Mouse (Mus musculus) C2C12 (cell line): ENCODE measurements around the gene Itpkb.

Experiments
- CEBPB ChIP-seq: IDR thresholded peaks from one replicate; pipeline ENCODE4 v1.6.1; 2011; ENCODE audit warnings: low read depth, mild to moderate bottlenecking, control low read depth, moderate library complexity
- CTCF ChIP-seq: IDR thresholded peaks from one replicate; pipeline ENCODE4 v1.5.1; 2011; ENCODE audit not compliant: control insufficient read depth, insufficient read depth, insufficient read length
- FOSL1 ChIP-seq: IDR thresholded peaks from one replicate; pipeline ENCODE4 v1.8.0; 2011; ENCODE audit warnings: mild to moderate bottlenecking, low read length; ENCODE audit not compliant: poor library complexity, insufficient read depth, severe bottlenecking
- MAX ChIP-seq: IDR thresholded peaks from one replicate; pipeline ENCODE4 v1.6.1; 2011; ENCODE audit warnings: mild to moderate bottlenecking, control low read depth
- MYOD1 ChIP-seq: IDR thresholded peaks from one replicate; pipeline ENCODE4 v1.6.1; 2011; ENCODE audit warnings: low read depth; ENCODE audit not compliant: control insufficient read depth, insufficient read length
- MYOG ChIP-seq: IDR thresholded peaks from one replicate; pipeline ENCODE4 v1.6.1; 2011; ENCODE audit not compliant: control insufficient read depth, insufficient read length; ENCODE audit errors: extremely low read depth
- USF1 ChIP-seq: IDR thresholded peaks from one replicate; pipeline ENCODE4 v1.6.1; 2011; ENCODE audit warnings: low read depth, mild to moderate bottlenecking, control low read depth, moderate library complexity

GRCm38 (mm10) chr1:180423931-180424330, 93.6 kb downstream of the Itpkb start:
- no peak for TF ChIP-seq MAX
- TF ChIP-seq CTCF = no peak
- TF ChIP-seq USF1 = no peak
- no peak for TF ChIP-seq CEBPB
- TF ChIP-seq MYOD1 = no peak
- TF ChIP-seq MYOG = no peak
- no peak for TF ChIP-seq FOSL1
